Mouse (Mus musculus) ES-E14 (cell line): ENCODE results near the gene Gpat3. TPM values are rescaled to one million over a fixed set of nuclear protein-coding genes. Genes with fewer than 3 reads are reported as not detected.

Experiments used
- DNase-seq: peaks from one replicate; pipeline ENCODE4 v3.0.0-alpha.2; 2013; ENCODE audit warnings: low read depth, low spot score
- H3K27ac ChIP-seq: 2 replicates; pipeline ENCODE4 v1.5.1; 2012; ENCODE audit warnings: low read depth, mild to moderate bottlenecking, low read length, moderate library complexity, mixed read lengths; ENCODE audit not compliant: poor library complexity, insufficient read depth, severe bottlenecking
- H3K36me3 ChIP-seq: 2 replicates; pipeline ENCODE4 v1.6.1; 2012; ENCODE audit warnings: mild to moderate bottlenecking, low read length, moderate library complexity, mixed read lengths; ENCODE audit not compliant: control insufficient read depth, poor library complexity, insufficient read depth, severe bottlenecking
- H3K4me1 ChIP-seq, 2 experiments: fragments of 150-350 bp in 1 of 2; sonication (generic) in 1 of 2; 2 replicates each; pipeline ENCODE4 v1.6.1; 2012; ENCODE audit warnings: low read length in 2 of 2, mild to moderate bottlenecking in 1 of 2, mixed read lengths in 1 of 2; ENCODE audit not compliant: control insufficient read depth in 2 of 2, insufficient read depth in 2 of 2, poor library complexity in 1 of 2
- H3K4me3 ChIP-seq, 2 experiments: fragments of 150-350 bp in 1 of 2; sonication (generic) in 1 of 2; 2 replicates each; pipeline ENCODE4 v1.5.1; 2012; ENCODE audit warnings: low read length in 2 of 2, low read depth in 1 of 2, mild to moderate bottlenecking in 1 of 2, mixed read lengths in 1 of 2; ENCODE audit not compliant: insufficient read depth in 1 of 2, poor library complexity in 1 of 2, severe bottlenecking in 1 of 2
- H3K9ac ChIP-seq: 2 replicates; pipeline ENCODE4 v1.6.1; 2012; ENCODE audit warnings: low read depth, mild to moderate bottlenecking, low read length, mixed read lengths; ENCODE audit not compliant: poor library complexity, insufficient read depth, severe bottlenecking
- H3K9me3 ChIP-seq: fragments of 150-350 bp; sonication (generic); 2 replicates; pipeline ENCODE4 v1.6.1; 2012; ENCODE audit warnings: low read depth, mild to moderate bottlenecking, low read length; ENCODE audit not compliant: control insufficient read depth, insufficient read depth
- CHD2 ChIP-seq: IDR thresholded peaks from 2 replicates; pipeline ENCODE4 v1.6.1; 2014; ENCODE audit warnings: mild to moderate bottlenecking, low read depth, low read length, inconsistent platforms
- HCFC1 ChIP-seq: IDR thresholded peaks from 2 replicates; pipeline ENCODE4 v1.6.1; 2012; ENCODE audit warnings: low read length, inconsistent platforms, borderline replicate concordance; ENCODE audit not compliant: insufficient read depth
- MAFK ChIP-seq: IDR thresholded peaks from 2 replicates; pipeline ENCODE4 v1.6.1; 2014; ENCODE audit warnings: mild to moderate bottlenecking, low read depth, low read length, inconsistent platforms; ENCODE audit not compliant: insufficient read depth
- ZC3H11A ChIP-seq: IDR thresholded peaks from 2 replicates; pipeline ENCODE4 v1.6.1; 2012; ENCODE audit warnings: low read depth, mild to moderate bottlenecking, inconsistent platforms, low read length, borderline replicate concordance
- ZNF384 ChIP-seq: IDR thresholded peaks from 2 replicates; pipeline ENCODE4 v1.6.1; 2012; ENCODE audit warnings: low read depth, low read length, inconsistent platforms
- in situ Hi-C, 2 experiments: fragments of 600-800 bp; cut with MboI; formaldehyde crosslinking; loops; one replicate each; pipeline ENCODE4 v1.15.1; 2025; ENCODE audit warnings: low sequenced_read_pairs in 2 of 2, inconsistent platforms in 1 of 2; ENCODE audit not compliant: unreplicated experiment in 2 of 2
- total RNA-seq: library from RNA; depleted of rRNA; stranded (reverse); fragments of 300-350 nt; gene quantifications from 2 replicates; pipeline ENCODE4 v1.2.3, GENCODE M21; 2012

Gene Gpat3
- total RNA-seq, 1 experiment: 9.3 TPM

GRCm38 (mm10) chr5:100911502-100912097 lies 66.1 kb downstream of the Gpat3 start:
- H3K4me3 ChIP-seq: peak overlapping the region in 1 of 2 experiments; percentile 16; a peak in 1 of 4 replicates
- no peak for TF ChIP-seq HCFC1
- no peak for TF ChIP-seq ZC3H11A
- TF ChIP-seq CHD2: no peak
- TF ChIP-seq MAFK: no peak
- no peak for TF ChIP-seq ZNF384
- no peak overlapping the region for H3K27ac ChIP-seq
- H3K9ac ChIP-seq: no peak overlapping the region
- in situ Hi-C loops: loop anchor here (5.0 to 10.0 kb wide), 2 partner anchors 87 to 89 kb away; partner anchors contain the start of gene Abraxas1 (in 2 of the 2)
- H3K36me3 ChIP-seq: no peaks in the 10 kb centered on the region
- H3K4me1 ChIP-seq: peaks cover 3% of the 10 kb centered on the region in 2 experiments; a peak in 2 of 4 replicates
- H3K9me3 ChIP-seq: no peaks in the 10 kb centered on the region
- peak; percentile 60 for DNase-seq

GRCm38 (mm10) chr5:100912366-100912765 lies 66.9 kb downstream of the Gpat3 start:
- H3K9ac ChIP-seq: no peak overlapping the region
- no peaks in the 10 kb centered on the region for H3K9me3 ChIP-seq
- H3K27ac ChIP-seq: no peak overlapping the region
- in situ Hi-C loops: loop anchor here (5.0 to 10.0 kb wide), 2 partner anchors 88 to 90 kb away; partner anchors contain the start of gene Abraxas1 (in 2 of the 2)
- TF ChIP-seq CHD2 (no peak), HCFC1 (no peak), ZC3H11A (no peak), MAFK (no peak), ZNF384 (no peak)
- H3K36me3 ChIP-seq: no peaks in the 10 kb centered on the region
- H3K4me3 ChIP-seq: no peak overlapping the region
- no peak for DNase-seq
- peaks cover 3% of the 10 kb centered on the region in 2 experiments; a peak in 2 of 4 replicates for H3K4me1 ChIP-seq

- Histone ChIP-seq H3K9me3 (no peaks in the 10 kb centered on the region), H3K4me3 (no peak overlapping the region), H3K36me3 (no peaks in the 10 kb centered on the region), H3K9ac (no peak overlapping the region), H3K4me1 (peaks cover 3% of the 10 kb centered on the region in 2 experiments; a peak in 2 of 4 replicates), H3K27ac (no peak overlapping the region)
- TF ChIP-seq CHD2 (no peak), ZNF384 (no peak), MAFK (no peak), HCFC1 (no peak), ZC3H11A (no peak)
- DNase-seq: no peak
- in situ Hi-C loops: loop anchor here (5.0 to 10.0 kb wide), 2 partner anchors 88 to 91 kb away; partner anchors contain the start of gene Abraxas1 (in 2 of the 2)
Observed at GRCm38 (mm10) chr5:100913274-100913673, 67.8 kb downstream of the Gpat3 start.

GRCm38 (mm10) chr5:100914989-100915388 lies 69.5 kb downstream of the Gpat3 start:
- Histone ChIP-seq H3K27ac (no peak overlapping the region), H3K9me3 (no peaks in the 10 kb centered on the region), H3K36me3 (no peaks in the 10 kb centered on the region), H3K4me3 (no peak overlapping the region), H3K9ac (no peak overlapping the region), H3K4me1 (peaks cover 3% of the 10 kb centered on the region in 2 experiments; a peak in 2 of 4 replicates)
- in situ Hi-C loops: loop anchor here (5.0 to 10.0 kb wide), 2 partner anchors 90 to 93 kb away; partner anchors contain the start of gene Abraxas1 (in 2 of the 2)
- DNase-seq: peak; percentile 49
- TF ChIP-seq MAFK: no peak
- peak; percentile 79; the same call in 1 of the 2 replicates for TF ChIP-seq ZC3H11A
